Mouse (Mus musculus): ENCODE data around the gene Rem2. TPM values are rescaled to one million over a fixed set of nuclear protein-coding genes. Genes with fewer than 3 reads are reported as not detected.

Gene Rem2
- total RNA-seq, 1 experiment from 2014 or later, result 0.93 TPM

GRCm38 (mm10) chr14:54443712-54444618, 31.9 kb upstream of the Rem2 start:
- DNase-seq, result no peak

- no peak for DNase-seq
Observed at GRCm38 (mm10) chr14:54445476-54445875, 30.4 kb upstream of the Rem2 start.

- no peak for DNase-seq
Observed at GRCm38 (mm10) chr14:54453566-54453965, 22.3 kb upstream of the Rem2 start.

- DNase-seq, result no peak
Observed at GRCm38 (mm10) chr14:54454669-54455528, 21.0 kb upstream of the Rem2 start.

- DNase-seq, result no peak
Observed at GRCm38 (mm10) chr14:54457907-54458569, 17.9 kb upstream of the Rem2 start.

GRCm38 (mm10) chr14:54462146-54462545, 13.8 kb upstream of the Rem2 start:
- no peak for DNase-seq

- no peak for DNase-seq
Observed at GRCm38 (mm10) chr14:54463108-54463958, 12.6 kb upstream of the Rem2 start.

- DNase-seq, result peak; percentile 95
Observed at GRCm38 (mm10) chr14:54463959-54464292, 12.0 kb upstream of the Rem2 start, which contains the start of gene Lrp10. Gene Lrp10, plus strand, starts transcription at chr14:54464137.

- DNase-seq, result peak; percentile 86
Observed at GRCm38 (mm10) chr14:54464293-54465005, 11.5 kb upstream of the Rem2 start.

- no peak for DNase-seq
Observed at GRCm38 (mm10) chr14:54471467-54471866, 4.4 kb upstream of the Rem2 start.

- no peak for DNase-seq
Observed at GRCm38 (mm10) chr14:54472671-54473070, 3.2 kb upstream of the Rem2 start.

- no peak for DNase-seq
Observed at GRCm38 (mm10) chr14:54474744-54475143, 1.2 kb upstream of the Rem2 start.

GRCm38 (mm10) chr14:54477172-54477909, 1.4 kb downstream of the Rem2 start:
- DNase-seq, result no peak

- DNase-seq, result peak; percentile 81
Observed at GRCm38 (mm10) chr14:54479451-54479920, 3.6 kb downstream of the Rem2 start.

- DNase-seq, result no peak
Observed at GRCm38 (mm10) chr14:54480673-54481072, 4.8 kb downstream of the Rem2 start.

- DNase-seq, result peak; percentile 40
Observed at GRCm38 (mm10) chr14:54481402-54481801, 5.5 kb downstream of the Rem2 start.

- peak; percentile 66 for DNase-seq
Observed at GRCm38 (mm10) chr14:54482498-54482897, 6.6 kb downstream of the Rem2 start.

GRCm38 (mm10) chr14:54485899-54486298, 10.0 kb downstream of the Rem2 start:
- DNase-seq, result no peak

GRCm38 (mm10) chr14:54487732-54488131, 11.8 kb downstream of the Rem2 start:
- no peak for DNase-seq

- DNase-seq, result no peak
Observed at GRCm38 (mm10) chr14:54488350-54488749, 12.4 kb downstream of the Rem2 start.
